Mouse (Mus musculus) yolk sac, embryonic 10.5 days (tissue): ENCODE results near the gene Suv39h2.

Experiments used
- DNase-seq: peaks from one replicate; pipeline ENCODE4 v3.0.0-alpha.2; 2017; ENCODE audit warnings: low spot score

Suv39h2 gene

DNA sequence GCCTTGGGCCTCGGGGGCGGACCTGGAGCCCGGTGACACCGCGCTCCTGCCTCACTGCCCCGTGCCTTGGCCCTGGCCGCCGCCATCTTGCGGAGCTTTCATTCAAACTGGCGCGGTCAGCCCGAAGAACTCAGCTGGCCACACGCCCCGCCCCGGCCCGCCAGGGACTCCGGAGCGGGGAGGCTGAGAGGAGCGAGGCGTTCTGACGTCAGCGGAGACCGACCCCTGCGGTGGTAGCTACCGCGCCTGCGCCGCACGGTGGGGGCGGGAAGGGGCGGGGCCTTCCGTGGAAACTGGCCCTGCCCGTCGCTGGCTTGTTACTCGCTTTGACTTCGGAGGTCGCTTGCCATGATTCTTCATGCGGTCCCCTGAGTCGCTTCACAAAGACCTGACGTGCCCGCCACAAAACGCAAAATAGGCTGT lies at the start of gene Suv39h2:
Gene Suv39h2 (minus strand): TSS at position 171 of the 423 bp plus-strand sequence.
- peak; percentile 96 for DNase-seq

DNA sequence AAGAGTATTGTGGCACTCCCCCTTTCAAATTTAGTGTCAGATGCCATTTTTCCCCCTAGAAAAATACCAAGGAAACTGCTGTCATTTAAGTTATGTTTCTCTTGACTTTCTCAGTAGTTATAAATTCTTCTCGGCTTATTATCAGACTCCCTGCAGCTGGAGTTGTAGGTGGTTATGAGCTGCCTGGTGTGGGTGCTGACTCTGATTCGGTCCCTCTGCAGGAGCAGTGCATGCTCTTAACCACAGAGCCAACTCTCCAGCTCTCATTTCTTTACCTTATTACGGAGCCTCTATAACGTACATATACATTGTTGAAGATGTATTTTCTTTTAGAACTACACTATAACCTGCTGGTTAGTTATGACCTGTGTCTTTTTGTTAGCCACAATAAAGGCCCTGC lies 47.7 kb upstream of the Suv39h2 start:
- DNase-seq = no peak

- peak; percentile 97 for DNase-seq
These were observed 38.0 kb upstream of the Suv39h2 start, which contains the start of the genes Gm45902, Hspa14 and Cdnf for GRCm38 (mm10) chr2:3512552-3513454. Gene Gm45902, minus strand, starts transcription at chr2:3512790. Gene Hspa14, minus strand, starts transcription at chr2:3512814. Gene Cdnf, plus strand, starts transcription at chr2:3513030.

DNA sequence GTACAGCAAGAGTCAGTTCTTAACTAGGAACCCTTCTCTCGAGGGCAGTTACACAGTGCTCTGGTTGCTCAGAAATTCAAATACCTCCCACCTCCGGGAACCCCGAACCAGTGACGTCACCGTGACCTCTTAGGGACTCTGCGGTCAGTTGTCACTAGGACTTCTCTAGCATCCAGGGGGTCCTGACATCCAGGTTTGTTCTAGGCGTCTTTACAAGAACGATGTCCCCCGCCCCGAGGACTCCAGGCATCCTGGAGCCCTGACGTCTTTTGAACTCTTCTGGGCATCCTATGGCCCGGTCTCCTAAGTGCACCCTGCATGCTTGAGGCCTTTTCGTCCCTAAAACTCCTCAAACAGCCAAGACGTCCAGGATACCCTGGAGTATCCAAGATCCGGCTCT lies 37.2 kb upstream of the Suv39h2 start:
- peak; percentile 53 for DNase-seq

DNA sequence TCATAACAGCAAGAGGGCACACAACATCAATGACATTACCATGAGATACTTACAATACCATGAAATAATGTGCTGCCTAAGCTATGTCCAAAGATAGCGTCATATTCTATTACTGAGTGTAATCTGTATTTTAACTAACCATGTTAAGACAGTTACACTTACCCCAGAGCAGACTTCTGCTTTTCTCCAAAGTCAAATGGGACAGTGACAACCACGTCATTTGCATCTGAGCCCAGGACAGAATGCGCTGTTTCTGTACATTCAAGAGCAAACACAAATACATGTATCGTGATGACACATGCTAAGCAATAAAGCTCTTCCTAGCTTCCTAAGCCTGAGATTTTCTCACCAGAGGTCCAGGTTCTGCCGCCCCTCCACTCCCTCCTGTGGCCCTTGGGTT lies 26.1 kb upstream of the Suv39h2 start:
- no peak for DNase-seq

- DNase-seq = no peak
These were observed 24.7 kb upstream of the Suv39h2 start for GRCm38 (mm10) chr2:3499543-3499942.

DNA sequence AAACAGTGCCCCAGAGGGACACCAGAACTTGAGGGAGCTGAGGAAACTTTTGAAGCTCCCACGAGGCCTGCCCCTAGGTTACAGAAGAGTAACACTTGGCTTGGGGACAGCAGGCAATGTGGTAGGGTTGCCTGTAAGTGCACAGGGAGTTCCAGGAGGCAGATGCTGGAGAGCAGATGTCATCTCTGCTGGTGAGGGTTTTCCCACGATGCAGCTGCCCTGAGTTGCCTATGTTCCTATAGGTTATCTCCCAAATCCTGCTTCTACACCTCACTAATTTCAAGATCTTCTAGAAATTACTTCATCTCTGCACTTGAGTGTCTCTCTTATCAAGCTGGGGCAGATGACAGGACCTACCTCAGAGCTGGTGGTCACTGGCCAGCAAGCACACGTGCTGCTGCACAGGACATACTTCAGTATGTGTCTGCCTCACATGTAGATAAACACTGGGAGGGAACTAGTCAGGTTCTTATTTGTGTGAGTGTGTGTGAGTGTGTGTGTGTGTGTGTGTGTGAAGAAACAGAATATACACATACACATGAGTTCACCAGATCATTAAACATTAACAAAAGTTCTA lies 19.1 kb upstream of the Suv39h2 start:
- DNase-seq = no peak

GRCm38 (mm10) chr2:3489816-3490215 lies 15.0 kb upstream of the Suv39h2 start:
- DNase-seq = no peak

GRCm38 (mm10) chr2:3480239-3480638 lies 5.4 kb upstream of the Suv39h2 start:
- no peak for DNase-seq

DNA sequence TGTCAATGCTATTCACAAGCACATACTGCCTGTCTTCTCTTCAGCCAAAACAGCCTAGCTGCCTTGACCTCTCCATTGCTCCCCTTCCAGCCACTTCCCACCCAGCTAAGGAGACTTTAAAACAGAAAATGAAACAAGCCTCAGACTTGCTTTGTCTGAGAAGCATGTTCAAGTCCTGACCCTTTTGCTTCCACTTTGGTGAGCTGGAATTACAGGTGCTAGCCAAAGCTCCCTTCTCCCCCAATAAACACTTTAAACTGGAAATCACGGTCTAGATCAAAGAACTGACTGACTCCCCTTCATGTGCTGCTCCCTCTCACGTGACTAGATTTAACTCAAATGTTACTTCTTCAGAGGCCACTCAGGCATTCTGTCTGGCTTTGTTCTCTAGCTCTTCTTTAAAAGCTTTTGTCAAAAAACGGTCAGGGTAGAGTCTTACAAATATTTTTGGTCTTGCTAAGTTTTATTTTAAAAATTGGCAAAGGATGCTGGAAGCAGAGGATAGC lies 968 bp upstream of the Suv39h2 start:
- no peak for DNase-seq

DNA sequence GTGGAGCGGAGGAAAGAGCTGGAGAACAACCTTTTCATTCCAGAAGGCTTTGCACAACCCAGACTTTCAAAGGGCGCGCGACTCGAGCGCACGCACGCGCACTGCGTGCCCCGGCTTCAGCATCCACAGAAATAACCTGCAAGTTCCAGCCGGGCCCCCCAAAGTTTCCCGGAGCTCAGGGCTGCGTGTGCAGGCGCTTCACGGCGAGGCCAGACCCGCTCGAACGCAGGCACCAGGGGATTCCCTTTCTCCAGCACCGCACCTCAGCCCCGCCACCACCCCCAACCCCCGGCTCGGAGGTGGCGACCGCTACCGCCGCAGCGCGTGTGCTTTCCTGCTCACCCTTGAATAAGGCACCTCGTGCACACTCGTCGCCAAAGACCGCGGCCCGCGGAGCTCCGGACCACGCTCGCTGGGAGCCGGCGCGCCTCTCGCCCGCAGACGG lies 448 bp downstream of the Suv39h2 start:
- peak; percentile 77 for DNase-seq

GRCm38 (mm10) chr2:3473891-3474290 lies 940 bp downstream of the Suv39h2 start:
- DNase-seq = no peak

GRCm38 (mm10) chr2:3456590-3456989 lies 18.2 kb downstream of the Suv39h2 start:
- DNase-seq = no peak

DNA sequence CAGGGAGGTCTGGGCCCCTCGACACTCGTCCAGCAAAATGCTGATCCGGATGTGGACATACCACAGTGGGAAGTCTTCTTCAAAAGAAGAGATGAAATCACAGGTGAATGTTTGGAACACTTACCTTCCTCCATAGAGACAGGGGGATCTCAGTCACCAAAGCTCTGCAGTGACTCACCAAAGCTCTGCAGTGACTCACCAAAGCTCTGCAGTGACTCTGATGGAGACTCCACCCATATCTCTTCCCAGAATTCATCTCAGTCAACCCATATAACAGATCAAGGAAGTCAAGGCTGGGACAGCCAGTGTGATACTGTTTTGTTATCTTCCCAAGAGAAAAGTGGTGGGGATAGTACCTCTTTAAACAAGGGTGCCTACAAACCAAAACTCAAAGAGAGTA lies 21.7 kb downstream of the Suv39h2 start:
- DNase-seq = no peak

DNA sequence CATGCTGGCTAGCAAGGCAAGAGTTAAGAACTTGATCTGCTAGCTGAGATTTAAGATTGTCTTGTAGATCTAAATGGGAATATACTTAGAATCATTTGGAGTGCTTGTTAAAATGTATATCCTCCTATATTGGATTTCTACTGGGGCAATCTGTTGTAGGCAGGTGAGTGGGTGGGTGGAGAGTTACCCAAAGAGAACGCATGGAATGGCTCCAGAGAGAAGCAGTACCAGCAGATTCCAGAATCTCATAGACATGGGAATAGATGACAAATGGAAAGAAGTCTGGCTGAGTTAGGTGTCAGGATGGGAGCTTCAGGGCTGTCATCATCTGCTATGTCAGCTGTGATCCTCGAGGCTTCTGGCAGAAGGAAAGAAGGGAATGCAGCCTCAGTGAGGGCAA lies 25.4 kb downstream of the Suv39h2 start:
- no peak for DNase-seq

GRCm38 (mm10) chr2:3445984-3446383 lies 28.8 kb downstream of the Suv39h2 start:
- no peak for DNase-seq

DNA sequence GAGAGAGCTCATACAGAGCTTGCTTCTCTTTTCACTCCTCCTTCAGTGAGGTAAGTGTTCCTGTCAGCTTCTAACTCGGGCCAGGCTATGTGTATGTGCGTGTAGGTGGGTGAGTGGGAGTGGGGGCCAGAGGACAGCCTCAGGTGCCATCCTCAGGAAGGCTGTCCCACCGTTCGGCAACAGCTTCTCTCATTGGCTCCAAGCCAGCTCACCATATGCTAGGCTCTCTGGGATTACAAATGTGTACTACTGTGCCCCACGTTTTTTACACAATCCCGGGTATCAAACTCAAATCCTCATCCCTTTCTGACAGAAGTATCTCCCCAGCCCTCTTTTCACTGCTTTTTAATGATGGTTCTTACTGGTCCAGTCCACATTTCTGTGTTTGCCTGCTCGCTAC lies 30.6 kb downstream of the Suv39h2 start:
- DNase-seq = no peak

DNA sequence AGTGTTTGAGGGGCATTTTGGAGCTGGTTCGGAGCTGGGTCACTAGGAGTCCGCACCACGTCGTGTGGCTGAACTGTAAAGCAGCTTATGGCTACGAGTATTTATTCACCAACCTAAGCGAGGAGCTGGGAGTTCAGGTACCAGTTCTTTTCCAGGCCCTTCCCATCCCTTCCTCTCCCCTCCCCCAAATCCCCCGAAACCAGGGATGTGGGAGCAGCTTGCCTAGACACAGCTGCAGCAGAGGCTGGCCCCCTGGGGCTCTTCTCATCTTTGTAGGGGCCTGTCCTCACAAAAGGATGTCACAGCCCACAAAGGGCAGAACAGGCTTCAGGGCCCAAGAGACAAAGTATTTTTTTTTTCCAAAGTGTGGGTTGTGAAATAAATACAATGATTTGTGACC lies 36.9 kb downstream of the Suv39h2 start:
- no peak for DNase-seq

GRCm38 (mm10) chr2:3435369-3436061 lies 39.3 kb downstream of the Suv39h2 start:
- no peak for DNase-seq

DNA sequence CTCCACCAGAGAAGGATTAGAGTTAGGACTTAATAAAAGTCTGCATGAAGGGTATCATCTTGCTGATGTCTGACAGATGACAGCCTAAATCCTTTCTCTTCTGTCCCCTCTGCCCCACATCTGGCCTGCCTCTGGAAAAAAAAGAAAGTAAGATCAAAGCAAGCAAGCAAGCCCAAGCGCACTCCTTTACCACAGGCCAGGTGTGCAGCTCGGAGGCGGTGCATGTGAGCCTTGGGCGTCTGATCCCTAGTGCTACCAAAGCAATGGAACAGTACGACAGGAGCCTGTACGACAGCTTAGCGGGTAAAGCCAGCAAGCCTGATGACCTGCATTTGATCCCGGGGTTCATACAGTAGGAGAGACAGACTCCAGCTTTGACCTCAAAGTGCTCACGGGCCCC lies 43.9 kb downstream of the Suv39h2 start:
- no peak for DNase-seq

DNA sequence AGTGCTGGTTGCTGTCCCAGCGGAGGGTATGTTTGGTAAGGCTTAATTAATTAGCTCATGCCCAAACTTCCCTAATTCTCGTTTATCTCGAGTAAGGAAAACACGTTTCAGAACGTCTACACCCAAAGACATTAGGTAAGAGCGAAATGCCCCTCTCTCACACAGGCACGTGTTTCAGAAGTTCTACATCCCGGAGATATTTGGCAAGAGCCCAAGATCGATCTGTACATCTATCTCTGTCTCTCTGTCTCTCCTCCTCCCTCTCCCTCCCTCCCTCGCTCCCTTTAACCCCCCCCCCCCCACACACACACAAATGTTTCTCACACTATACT lies 50.3 kb downstream of the Suv39h2 start:
- DNase-seq = no peak

DNA sequence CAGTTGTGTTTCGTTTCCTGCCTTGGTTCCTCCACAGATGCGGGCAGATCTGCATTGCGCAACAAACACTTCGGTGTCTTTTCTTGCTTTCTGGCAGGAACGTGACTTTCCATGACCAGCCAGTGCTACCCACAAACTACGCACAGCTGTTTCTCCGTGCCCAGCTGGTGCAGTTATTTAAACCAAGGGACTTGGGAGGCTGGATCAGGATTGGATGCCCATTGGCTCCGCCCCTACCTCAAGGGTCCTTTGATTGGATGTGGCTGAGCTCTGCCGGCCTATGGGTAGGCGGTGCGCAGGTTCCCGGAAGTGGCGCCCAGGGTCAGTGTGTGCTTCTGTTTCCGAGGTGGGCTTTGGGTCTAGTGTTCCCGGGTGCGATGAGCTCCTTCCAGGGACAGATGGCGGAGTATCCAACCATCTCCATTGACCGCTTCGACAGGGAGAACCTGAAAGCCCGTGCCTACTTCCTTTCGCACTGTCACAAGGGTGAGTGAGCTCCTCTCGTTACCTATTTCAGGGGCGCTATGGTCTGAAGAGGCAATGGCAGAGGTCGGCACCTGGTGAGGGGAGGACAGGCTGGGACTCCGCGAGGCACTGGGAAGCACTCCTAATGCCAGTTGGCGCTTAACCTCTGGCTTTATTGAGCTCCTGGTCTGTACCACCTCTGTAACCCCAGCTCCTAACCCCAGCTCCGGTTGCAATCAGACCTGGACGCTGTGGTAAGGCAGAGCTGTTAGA lies 50.8 kb downstream of the Suv39h2 start, which contains the start of gene Dclre1c:
Gene Dclre1c (plus strand): TSS at position 291 of the 738 bp plus-strand sequence.
- peak; percentile 87 for DNase-seq
